Mouse (Mus musculus): ENCODE measurements around the gene Mrpl37.

DNA sequence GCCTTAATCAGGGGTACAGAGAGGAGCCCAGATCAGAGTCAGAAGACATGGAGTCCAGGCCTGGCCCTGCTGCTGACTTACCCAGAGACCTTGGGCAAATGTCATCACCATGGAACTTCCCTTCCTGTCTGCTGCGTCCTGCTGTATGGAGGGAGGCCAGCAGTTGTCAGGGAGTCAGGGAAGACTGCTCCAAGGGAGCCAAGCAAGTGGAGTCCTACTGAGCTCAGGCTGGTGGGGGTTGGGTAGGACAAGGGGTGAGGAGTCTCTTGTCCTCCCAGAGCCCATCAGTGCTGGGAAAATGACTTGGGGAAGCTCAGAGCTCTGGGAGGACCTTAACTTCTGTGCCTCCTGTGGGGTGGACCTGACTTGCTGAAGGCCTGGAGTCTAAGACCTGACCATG lies 17.7 kb upstream of the Mrpl37 start:
- TF ChIP-seq MAFK (IDR thresholded peaks at IDR 0.05; ENCODE audit: insufficient read depth, low read depth, low read length) (no peak), ZNF384 (IDR thresholded peaks at IDR 0.05; ENCODE audit: low read depth, low read length) (no peak)
